Mouse (Mus musculus) hindbrain, embryonic 15.5 days (tissue): ENCODE results near the gene Slc39a8. TPM values are rescaled to one million over a fixed set of nuclear protein-coding genes. Genes with fewer than 3 reads are reported as not detected.

Experiments used
- ATAC-seq: fragments of 200-750 bp; cut with Nextera tagmentation; 2 replicates; pipeline ENCODE4 v1.8.0; 2017; ENCODE audit warnings: low read depth, moderate number of reproducible peaks, moderate TSS enrichment; ENCODE audit not compliant: low FRiP score
- H3K27ac ChIP-seq: fragments of 300-500 bp; sonication (generic); replicated peaks from 2 replicates; pipeline ENCODE4 v1.5.1; 2015; ENCODE audit warnings: mild to moderate bottlenecking, inconsistent platforms
- H3K27me3 ChIP-seq: fragments of 300-500 bp; sonication (generic); 2 replicates; pipeline ENCODE4 v1.6.1; 2015; ENCODE audit warnings: control low read depth, inconsistent platforms
- H3K36me3 ChIP-seq: fragments of 300-500 bp; sonication (generic); 2 replicates; pipeline ENCODE4 v1.6.1; 2015; ENCODE audit warnings: control low read depth, inconsistent platforms
- H3K4me1 ChIP-seq: fragments of 300-500 bp; sonication (generic); replicated peaks from 2 replicates; pipeline ENCODE4 v1.6.1; 2015; ENCODE audit warnings: control low read depth, inconsistent platforms
- H3K4me2 ChIP-seq: fragments of 300-500 bp; sonication (generic); 2 replicates; pipeline ENCODE4 v1.6.1; 2015; ENCODE audit warnings: moderate library complexity, mild to moderate bottlenecking, inconsistent platforms
- H3K4me3 ChIP-seq: fragments of 300-500 bp; sonication (generic); 2 replicates; pipeline ENCODE4 v1.5.1; 2015; ENCODE audit warnings: mild to moderate bottlenecking, inconsistent platforms
- H3K9ac ChIP-seq: fragments of 300-500 bp; sonication (generic); 2 replicates; pipeline ENCODE4 v1.6.1; 2015; ENCODE audit warnings: inconsistent platforms
- H3K9me3 ChIP-seq: fragments of 300-500 bp; sonication (generic); 2 replicates; pipeline ENCODE4 v1.6.1; 2016; ENCODE audit warnings: control low read depth, inconsistent platforms
- WGBS: fragments of 180-500 bp; shearing (Covaris S2); methylation state at CpG from one replicate; pipeline ENCODE4 v1.1.7; 2015; 5-methylcytosine and 5-hydroxymethylcytosine counted together
- polyA plus RNA-seq: library from polyadenylated mRNA; unstranded; fragments of >200 nt; fragmentation: Nextera tagmentation; extraction: Ambion mirVana; gene quantifications from 2 replicates; pipeline ENCODE4 v1.2.1, GENCODE M21; 2015

Gene Slc39a8
- polyA plus RNA-seq, 1 experiment from 2014 or later: 13.1 TPM

GRCm38 (mm10) chr3:135886659-135887027 is 61.6 kb downstream of the Slc39a8 start:
- WGBS: 33% methylated on average over 12 of the region's 12 CpGs
- peak; percentile 63 for ATAC-seq
- H3K4me1 ChIP-seq: peaks cover 12% of the 10 kb centered on the region
- no peak overlapping the region for H3K9ac ChIP-seq
- no peaks in the 10 kb centered on the region for H3K36me3 ChIP-seq
- no peak overlapping the region for H3K4me3 ChIP-seq
- H3K27ac ChIP-seq: no peak overlapping the region
- H3K27me3 ChIP-seq: no peaks in the 10 kb centered on the region
- H3K9me3 ChIP-seq: no peaks in the 10 kb centered on the region
- 0 out of 2 replicates have a peak overlapping the region, but pooled peaks have one; percentile 31 for H3K4me2 ChIP-seq

GRCm38 (mm10) chr3:135887033-135887855 is 62.2 kb downstream of the Slc39a8 start:
- Histone ChIP-seq H3K27me3 (no peaks in the 10 kb centered on the region), H3K9me3 (no peaks in the 10 kb centered on the region), H3K4me2 (0 out of 2 replicates have a peak overlapping the region, but pooled peaks have one; percentile 31), H3K4me3 (no peak overlapping the region), H3K9ac (no peak overlapping the region), H3K36me3 (no peaks in the 10 kb centered on the region), H3K4me1 (peaks cover 12% of the 10 kb centered on the region), H3K27ac (no peak overlapping the region)
- ATAC-seq: no peak; the same call in 1 of the 2 replicates
- WGBS: 61% methylated on average over 9 of the region's 9 CpGs

- H3K9ac ChIP-seq: no peak overlapping the region
- no peaks in the 10 kb centered on the region for H3K36me3 ChIP-seq
- H3K27ac ChIP-seq: no peak overlapping the region
- ATAC-seq: peak; percentile 74; the same call in 1 of the 2 replicates
- no peaks in the 10 kb centered on the region for H3K9me3 ChIP-seq
- no peaks in the 10 kb centered on the region for H3K27me3 ChIP-seq
- H3K4me1 ChIP-seq: peaks cover 12% of the 10 kb centered on the region
- 31% methylated on average over 5 of the region's 5 CpGs for WGBS
- no peak overlapping the region for H3K4me3 ChIP-seq
- H3K4me2 ChIP-seq: no peak overlapping the region
Measured at GRCm38 (mm10) chr3:135887856-135888155, 62.7 kb downstream of the Slc39a8 start.

- Histone ChIP-seq H3K4me2 (no peak overlapping the region), H3K9me3 (no peaks in the 10 kb centered on the region), H3K4me3 (no peak overlapping the region), H3K36me3 (no peaks in the 10 kb centered on the region), H3K4me1 (peaks cover 12% of the 10 kb centered on the region), H3K27me3 (no peaks in the 10 kb centered on the region), H3K9ac (no peak overlapping the region), H3K27ac (no peak overlapping the region)
- no peak for ATAC-seq
Measured at GRCm38 (mm10) chr3:135889401-135889800, 64.3 kb downstream of the Slc39a8 start.

GRCm38 (mm10) chr3:135903366-135903765 is 78.3 kb downstream of the Slc39a8 start:
- Histone ChIP-seq H3K27ac (no peak overlapping the region), H3K9me3 (no peaks in the 10 kb centered on the region), H3K4me1 (no peaks in the 10 kb centered on the region), H3K4me2 (no peak overlapping the region), H3K4me3 (no peak overlapping the region), H3K27me3 (no peaks in the 10 kb centered on the region), H3K9ac (no peak overlapping the region), H3K36me3 (no peaks in the 10 kb centered on the region)
- ATAC-seq: no peak
- WGBS: 84% methylated on average over 1 of the region's 1 CpGs

- Histone ChIP-seq H3K4me3 (no peak overlapping the region), H3K4me2 (no peak overlapping the region), H3K9ac (no peak overlapping the region), H3K27ac (no peak overlapping the region), H3K9me3 (no peaks in the 10 kb centered on the region), H3K27me3 (no peaks in the 10 kb centered on the region), H3K4me1 (no peaks in the 10 kb centered on the region), H3K36me3 (no peaks in the 10 kb centered on the region)
- WGBS: 79% methylated on average over 6 of the region's 6 CpGs
- ATAC-seq: no peak
Measured at GRCm38 (mm10) chr3:135904881-135905280, 79.8 kb downstream of the Slc39a8 start.

- ATAC-seq: no peak
- Histone ChIP-seq H3K4me2 (no peak overlapping the region), H3K9ac (no peak overlapping the region), H3K27me3 (no peaks in the 10 kb centered on the region), H3K9me3 (no peaks in the 10 kb centered on the region), H3K4me1 (no peaks in the 10 kb centered on the region), H3K4me3 (no peak overlapping the region), H3K27ac (no peak overlapping the region), H3K36me3 (no peaks in the 10 kb centered on the region)
- WGBS: 92% methylated on average over 1 of the region's 1 CpGs
Measured at GRCm38 (mm10) chr3:135905729-135906128, 80.7 kb downstream of the Slc39a8 start.

GRCm38 (mm10) chr3:135907028-135907427 is 81.9 kb downstream of the Slc39a8 start:
- 81% methylated on average over 3 of the region's 3 CpGs for WGBS
- no peaks in the 10 kb centered on the region for H3K27me3 ChIP-seq
- H3K9me3 ChIP-seq: no peaks in the 10 kb centered on the region
- no peaks in the 10 kb centered on the region for H3K36me3 ChIP-seq
- no peak overlapping the region for H3K9ac ChIP-seq
- no peak overlapping the region for H3K27ac ChIP-seq
- H3K4me3 ChIP-seq: no peak overlapping the region
- no peaks in the 10 kb centered on the region for H3K4me1 ChIP-seq
- no peak overlapping the region for H3K4me2 ChIP-seq
- ATAC-seq: no peak

GRCm38 (mm10) chr3:135915941-135916340 is 90.9 kb downstream of the Slc39a8 start:
- Histone ChIP-seq H3K9ac (no peak overlapping the region), H3K9me3 (no peaks in the 10 kb centered on the region), H3K27me3 (no peaks in the 10 kb centered on the region), H3K4me2 (no peak overlapping the region), H3K4me3 (no peak overlapping the region), H3K27ac (no peak overlapping the region), H3K4me1 (peaks cover 14% of the 10 kb centered on the region), H3K36me3 (no peaks in the 10 kb centered on the region)
- ATAC-seq: no peak
- WGBS: 92% methylated on average over 4 of the region's 4 CpGs

GRCm38 (mm10) chr3:135918566-135919180 is 93.6 kb downstream of the Slc39a8 start:
- no peak overlapping the region for H3K4me2 ChIP-seq
- H3K9ac ChIP-seq: no peak overlapping the region
- no peaks in the 10 kb centered on the region for H3K36me3 ChIP-seq
- H3K27ac ChIP-seq: peak overlapping the region; percentile 23
- peak; percentile 90 for ATAC-seq
- no peak overlapping the region for H3K4me3 ChIP-seq
- 41% methylated on average over 5 of the region's 5 CpGs for WGBS
- no peaks in the 10 kb centered on the region for H3K9me3 ChIP-seq
- H3K4me1 ChIP-seq: peaks cover 14% of the 10 kb centered on the region
- no peaks in the 10 kb centered on the region for H3K27me3 ChIP-seq

- WGBS: 65% methylated on average over 4 of the region's 4 CpGs
- no peak overlapping the region for H3K4me2 ChIP-seq
- ATAC-seq: no peak
- H3K36me3 ChIP-seq: no peaks in the 10 kb centered on the region
- no peaks in the 10 kb centered on the region for H3K9me3 ChIP-seq
- no peak overlapping the region for H3K9ac ChIP-seq
- H3K27me3 ChIP-seq: no peaks in the 10 kb centered on the region
- no peak overlapping the region for H3K4me3 ChIP-seq
- peaks cover 14% of the 10 kb centered on the region for H3K4me1 ChIP-seq
- H3K27ac ChIP-seq: peak overlapping the region; percentile 23; the same call in 1 of the 2 replicates
Measured at GRCm38 (mm10) chr3:135919305-135919704, 94.2 kb downstream of the Slc39a8 start.

GRCm38 (mm10) chr3:135926729-135927128 is 101.7 kb downstream of the Slc39a8 start:
- Histone ChIP-seq H3K9me3 (no peaks in the 10 kb centered on the region), H3K36me3 (no peaks in the 10 kb centered on the region), H3K9ac (no peak overlapping the region), H3K4me2 (no peak overlapping the region), H3K27ac (no peak overlapping the region), H3K27me3 (no peaks in the 10 kb centered on the region), H3K4me3 (no peak overlapping the region), H3K4me1 (no peaks in the 10 kb centered on the region)
- no peak for ATAC-seq
- 39% methylated on average over 1 of the region's 1 CpGs for WGBS
